Mouse (Mus musculus): Measurements from ENCODE around the gene Agr2. TPM values are rescaled to one million over a fixed set of nuclear protein-coding genes. Genes with fewer than 3 reads are reported as not detected.

The Agr2 gene
- polyA plus RNA-seq, 1 experiment from 2014 or later: 0.66 TPM

DNA sequence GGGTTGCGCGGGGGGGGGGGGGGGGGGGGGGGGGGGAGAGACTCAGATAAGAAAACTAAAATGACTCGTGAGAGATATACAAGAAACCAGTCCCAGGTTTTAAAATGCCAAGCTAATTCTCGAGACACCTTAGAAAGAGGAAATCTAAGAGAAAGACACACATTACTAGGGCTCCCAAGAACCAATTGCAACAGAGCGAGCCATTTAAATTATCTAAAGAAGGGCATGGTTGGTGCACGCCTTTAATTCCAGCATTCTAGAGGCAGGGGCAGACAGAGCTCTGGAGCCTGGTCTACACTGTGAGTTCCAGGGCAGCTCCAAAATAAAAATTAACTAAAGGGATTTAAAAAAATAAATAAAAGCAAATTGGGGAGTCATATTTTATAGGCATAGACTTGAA, 37.0 kb downstream of the Agr2 start:
- no peak overlapping the region for H3K4me3 ChIP-seq (ENCODE audit: low read depth, low read length)
- H3K4me1 ChIP-seq (ENCODE audit: control insufficient read depth, insufficient read depth, low read length): 0 out of 2 replicates have a peak, but pooled peaks cover 3% of the 10 kb centered on the region
- H3K27me3 ChIP-seq (ENCODE audit: control insufficient read depth, insufficient read depth, low read length): no peaks in the 10 kb centered on the region
- 58% methylated on average over 4 of the region's 6 CpGs for WGBS (ENCODE audit: insufficient replicate concordance)
- no peaks in the 10 kb centered on the region for H3K9me3 ChIP-seq (replicated peaks; ENCODE audit: control insufficient read depth, low read length)
- no peak for ATAC-seq (replicated peaks; ENCODE audit: insufficient number of reproducible peaks, low FRiP score, low TSS enrichment)
- H3K36me3 ChIP-seq (ENCODE audit: control insufficient read depth, insufficient read depth, low read length): no peaks in the 10 kb centered on the region
- H3K9ac ChIP-seq (ENCODE audit: low read depth, low read length): no peak overlapping the region
- H3K27ac ChIP-seq (ENCODE audit: low read depth, low read length): no peak overlapping the region
- H3K4me2 ChIP-seq: no peak overlapping the region

DNA sequence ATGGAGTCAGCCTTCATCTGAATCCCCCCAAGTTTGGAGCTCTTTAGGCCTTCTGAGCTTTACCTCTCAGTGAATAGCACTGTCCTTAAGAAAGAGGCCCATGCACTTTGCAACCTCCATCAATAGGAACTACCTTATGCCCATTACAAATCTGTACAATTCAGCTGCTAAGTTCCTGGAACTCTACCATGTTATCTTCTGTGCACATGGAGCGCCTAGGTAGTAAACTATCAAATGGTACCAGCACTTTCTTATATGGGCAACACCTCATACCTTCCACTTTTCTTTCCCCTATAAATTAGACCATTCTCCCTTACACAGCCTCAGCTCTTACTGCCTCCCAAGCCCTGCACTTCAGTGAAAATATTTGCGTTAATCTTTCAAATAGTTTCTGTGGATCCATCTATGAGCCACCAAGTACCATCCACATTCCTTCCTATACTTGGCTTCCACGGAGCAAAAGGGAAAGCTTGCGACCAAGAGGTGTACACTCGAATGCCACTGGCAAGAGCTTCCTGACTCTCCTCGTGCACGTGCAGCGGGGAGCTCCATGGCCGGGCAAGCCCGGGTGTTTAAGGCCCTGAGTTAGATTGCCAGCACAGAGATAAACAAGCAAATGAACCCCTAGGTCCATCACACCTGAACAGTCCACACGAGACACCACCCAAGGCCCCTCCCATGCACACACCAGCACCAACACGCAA, 38.1 kb downstream of the Agr2 start:
- no peaks in the 10 kb centered on the region for H3K9me3 ChIP-seq (replicated peaks; ENCODE audit: control insufficient read depth, low read length)
- H3K4me1 ChIP-seq (ENCODE audit: control insufficient read depth, insufficient read depth, low read length): 0 out of 2 replicates have a peak, but pooled peaks cover 3% of the 10 kb centered on the region
- ATAC-seq (replicated peaks; ENCODE audit: insufficient number of reproducible peaks, low FRiP score, low TSS enrichment): 0 out of 2 replicates have a peak, but pooled peaks have one; percentile 18
- no peak overlapping the region for H3K9ac ChIP-seq (ENCODE audit: low read depth, low read length)
- H3K36me3 ChIP-seq (ENCODE audit: control insufficient read depth, insufficient read depth, low read length): no peaks in the 10 kb centered on the region
- H3K4me2 ChIP-seq: no peak overlapping the region
- no peak overlapping the region for H3K27ac ChIP-seq (ENCODE audit: low read depth, low read length)
- no peak overlapping the region for H3K4me3 ChIP-seq (ENCODE audit: low read depth, low read length)
- 83% methylated on average over 12 of the region's 12 CpGs for WGBS (ENCODE audit: insufficient replicate concordance)
- H3K27me3 ChIP-seq (ENCODE audit: control insufficient read depth, insufficient read depth, low read length): no peaks in the 10 kb centered on the region

DNA sequence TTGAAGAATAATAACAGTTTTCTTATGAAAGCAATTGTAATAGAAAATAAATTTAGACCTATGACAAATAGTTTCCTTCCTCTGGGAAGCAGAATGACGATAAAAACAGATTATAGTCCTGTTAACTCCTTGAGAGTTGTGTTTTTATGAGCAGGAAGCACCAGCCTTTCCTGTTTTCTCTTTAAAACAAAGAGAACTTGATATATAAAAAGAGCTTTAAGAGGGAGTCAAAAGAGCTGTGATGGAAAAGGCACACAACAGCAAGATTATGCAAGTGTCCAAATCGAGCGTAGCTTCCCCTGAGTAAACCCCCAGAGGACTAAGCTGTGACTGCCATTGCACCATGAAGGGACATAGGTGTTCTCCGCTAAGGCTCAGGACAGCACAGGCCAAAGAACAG, 39.7 kb downstream of the Agr2 start:
- Histone ChIP-seq H3K9ac (ENCODE audit: low read depth, low read length) (no peak overlapping the region), H3K4me3 (ENCODE audit: low read depth, low read length) (no peak overlapping the region), H3K4me1 (ENCODE audit: control insufficient read depth, insufficient read depth, low read length) (0 out of 2 replicates have a peak, but pooled peaks cover 3% of the 10 kb centered on the region), H3K9me3 (replicated peaks; ENCODE audit: control insufficient read depth, low read length) (no peaks in the 10 kb centered on the region), H3K27me3 (ENCODE audit: control insufficient read depth, insufficient read depth, low read length) (no peaks in the 10 kb centered on the region), H3K27ac (ENCODE audit: low read depth, low read length) (peak overlapping the region; percentile 29; the same call in 1 of the 2 replicates), H3K4me2 (no peak overlapping the region), H3K36me3 (ENCODE audit: control insufficient read depth, insufficient read depth, low read length) (no peaks in the 10 kb centered on the region)
- no peak for ATAC-seq (replicated peaks; ENCODE audit: insufficient number of reproducible peaks, low FRiP score, low TSS enrichment)
- 60% methylated on average over 4 of the region's 4 CpGs for WGBS (ENCODE audit: insufficient replicate concordance)

DNA sequence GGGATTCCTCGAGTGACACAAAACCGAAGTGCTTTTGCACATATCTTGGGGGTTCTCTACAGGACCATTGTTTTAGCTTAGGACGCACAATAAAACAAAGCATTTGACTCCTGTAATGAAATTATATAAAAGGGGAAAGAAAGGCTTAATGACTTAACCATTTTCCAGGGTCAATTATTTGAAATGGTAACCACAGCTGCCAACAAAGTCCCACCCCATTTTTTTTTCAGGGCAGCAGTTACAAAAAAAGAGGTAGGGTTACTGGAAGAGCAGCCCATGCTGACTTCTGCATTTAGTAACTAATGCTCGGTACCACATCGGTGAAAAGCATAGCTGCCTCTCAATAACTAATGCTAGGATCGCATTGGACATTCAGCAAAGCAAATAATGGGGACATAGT, 42.8 kb downstream of the Agr2 start:
- Histone ChIP-seq H3K27ac (ENCODE audit: low read depth, low read length) (no peak overlapping the region), H3K4me2 (no peak overlapping the region), H3K27me3 (ENCODE audit: control insufficient read depth, insufficient read depth, low read length) (no peaks in the 10 kb centered on the region), H3K9ac (ENCODE audit: low read depth, low read length) (no peak overlapping the region), H3K4me3 (ENCODE audit: low read depth, low read length) (no peak overlapping the region), H3K36me3 (ENCODE audit: control insufficient read depth, insufficient read depth, low read length) (no peaks in the 10 kb centered on the region), H3K9me3 (replicated peaks; ENCODE audit: control insufficient read depth, low read length) (no peaks in the 10 kb centered on the region), H3K4me1 (ENCODE audit: control insufficient read depth, insufficient read depth, low read length) (peaks cover 1% of the 10 kb centered on the region; the same call in 1 of the 2 replicates)
- no peak for ATAC-seq (replicated peaks; ENCODE audit: insufficient number of reproducible peaks, low FRiP score, low TSS enrichment)
- WGBS (ENCODE audit: insufficient replicate concordance): 89% methylated on average over 6 of the region's 6 CpGs

DNA sequence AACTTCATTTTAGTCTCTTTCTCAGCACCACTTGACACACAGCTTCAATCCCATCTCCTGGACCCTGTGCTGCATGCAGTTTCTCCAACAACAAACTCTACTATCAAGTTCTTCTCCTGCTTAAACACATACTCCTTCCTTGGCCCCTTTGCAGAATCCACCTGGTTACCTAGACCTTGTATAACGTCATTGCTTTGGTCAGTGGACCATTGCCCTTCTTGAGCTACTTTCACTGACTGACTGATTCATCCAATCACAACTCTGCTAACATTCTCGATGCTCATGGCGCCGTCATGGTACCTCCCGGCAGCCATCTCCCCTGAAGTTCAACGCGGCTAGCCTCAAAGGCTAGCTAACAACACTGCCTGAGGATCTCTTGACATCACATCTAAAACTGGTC, 43.4 kb downstream of the Agr2 start:
- WGBS (ENCODE audit: insufficient replicate concordance): 92% methylated on average over 7 of the region's 7 CpGs

DNA sequence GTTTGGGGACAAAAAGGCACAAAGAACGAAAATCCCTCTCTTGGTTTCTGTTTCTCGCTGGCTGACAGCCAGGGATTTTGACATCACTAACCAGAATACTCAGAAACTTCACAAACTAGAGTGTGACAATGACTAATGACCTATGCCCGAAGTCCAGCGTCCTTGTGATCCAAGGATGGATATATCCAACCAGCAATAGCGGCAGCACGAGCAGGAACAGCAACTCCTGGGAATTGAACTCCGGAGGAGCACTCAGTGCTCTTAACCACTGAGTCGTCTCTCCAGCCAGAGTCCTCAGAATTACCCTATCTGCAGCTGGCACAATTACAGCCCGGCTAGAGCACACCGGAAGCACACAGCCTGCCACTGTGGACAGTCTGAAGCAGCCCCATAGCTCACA, 44.1 kb downstream of the Agr2 start:
- H3K4me1 ChIP-seq (ENCODE audit: control insufficient read depth, insufficient read depth, low read length): peaks cover 5% of the 10 kb centered on the region
- H3K4me3 ChIP-seq (ENCODE audit: low read depth, low read length): no peak overlapping the region
- H3K27ac ChIP-seq (ENCODE audit: low read depth, low read length): no peak overlapping the region
- H3K36me3 ChIP-seq (ENCODE audit: control insufficient read depth, insufficient read depth, low read length): no peaks in the 10 kb centered on the region
- H3K9me3 ChIP-seq (replicated peaks; ENCODE audit: control insufficient read depth, low read length): no peaks in the 10 kb centered on the region
- WGBS (ENCODE audit: insufficient replicate concordance): 77% methylated on average over 10 of the region's 10 CpGs
- no peak overlapping the region for H3K4me2 ChIP-seq
- no peak for ATAC-seq (replicated peaks; ENCODE audit: insufficient number of reproducible peaks, low FRiP score, low TSS enrichment)
- no peak overlapping the region for H3K9ac ChIP-seq (ENCODE audit: low read depth, low read length)
- no peaks in the 10 kb centered on the region for H3K27me3 ChIP-seq (ENCODE audit: control insufficient read depth, insufficient read depth, low read length)

More for the DNA sequence above, 43.4 kb downstream of the Agr2 start:
- H3K4me3 ChIP-seq (ENCODE audit: low read depth, low read length): no peak overlapping the region
- no peak overlapping the region for H3K9ac ChIP-seq (ENCODE audit: low read depth, low read length)
- H3K36me3 ChIP-seq (ENCODE audit: control insufficient read depth, insufficient read depth, low read length): no peaks in the 10 kb centered on the region
- no peak overlapping the region for H3K4me2 ChIP-seq
- H3K4me1 ChIP-seq (ENCODE audit: control insufficient read depth, insufficient read depth, low read length): peaks cover 5% of the 10 kb centered on the region
- no peaks in the 10 kb centered on the region for H3K9me3 ChIP-seq (replicated peaks; ENCODE audit: control insufficient read depth, low read length)
- ATAC-seq (replicated peaks; ENCODE audit: insufficient number of reproducible peaks, low FRiP score, low TSS enrichment): no peak
- no peaks in the 10 kb centered on the region for H3K27me3 ChIP-seq (ENCODE audit: control insufficient read depth, insufficient read depth, low read length)
- no peak overlapping the region for H3K27ac ChIP-seq (ENCODE audit: low read depth, low read length)

DNA sequence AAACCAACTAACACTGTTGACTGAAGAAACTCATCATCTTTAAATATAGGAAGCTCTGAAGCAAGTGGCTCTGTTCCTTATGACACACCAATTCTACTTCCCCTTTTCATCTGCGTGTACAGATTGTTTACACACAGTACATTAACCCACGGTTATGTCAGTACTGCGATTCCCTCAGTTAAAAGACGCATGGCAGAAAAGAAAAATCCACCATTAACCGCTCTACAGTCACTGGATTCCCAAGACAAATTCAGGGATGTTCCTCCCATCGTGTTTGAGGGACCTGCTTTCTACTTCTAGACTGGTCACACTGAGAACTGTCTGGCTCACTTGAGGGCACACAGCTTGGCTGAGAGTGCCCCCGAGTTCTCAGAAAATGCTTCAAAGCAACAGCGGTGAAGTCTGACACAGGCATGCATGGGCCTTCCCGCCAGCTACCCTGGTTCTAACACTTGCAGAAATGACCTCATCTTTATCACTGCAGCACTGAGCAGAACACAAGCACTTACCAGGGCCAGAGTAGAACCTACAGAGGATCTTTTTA, 46.9 kb downstream of the Agr2 start:
- H3K36me3 ChIP-seq (ENCODE audit: control insufficient read depth, insufficient read depth, low read length): no peaks in the 10 kb centered on the region
- H3K4me1 ChIP-seq (ENCODE audit: control insufficient read depth, insufficient read depth, low read length): peaks cover 5% of the 10 kb centered on the region
- H3K9me3 ChIP-seq (replicated peaks; ENCODE audit: control insufficient read depth, low read length): no peaks in the 10 kb centered on the region
- WGBS (ENCODE audit: insufficient replicate concordance): 53% methylated on average over 9 of the region's 9 CpGs
- H3K9ac ChIP-seq (ENCODE audit: low read depth, low read length): no peak overlapping the region
- no peaks in the 10 kb centered on the region for H3K27me3 ChIP-seq (ENCODE audit: control insufficient read depth, insufficient read depth, low read length)
- H3K4me3 ChIP-seq (ENCODE audit: low read depth, low read length): no peak overlapping the region
- ATAC-seq (replicated peaks; ENCODE audit: insufficient number of reproducible peaks, low FRiP score, low TSS enrichment): no peak
- no peak overlapping the region for H3K27ac ChIP-seq (ENCODE audit: low read depth, low read length)
- peak overlapping the region; percentile 0; the same call in 1 of the 2 replicates for H3K4me2 ChIP-seq

DNA sequence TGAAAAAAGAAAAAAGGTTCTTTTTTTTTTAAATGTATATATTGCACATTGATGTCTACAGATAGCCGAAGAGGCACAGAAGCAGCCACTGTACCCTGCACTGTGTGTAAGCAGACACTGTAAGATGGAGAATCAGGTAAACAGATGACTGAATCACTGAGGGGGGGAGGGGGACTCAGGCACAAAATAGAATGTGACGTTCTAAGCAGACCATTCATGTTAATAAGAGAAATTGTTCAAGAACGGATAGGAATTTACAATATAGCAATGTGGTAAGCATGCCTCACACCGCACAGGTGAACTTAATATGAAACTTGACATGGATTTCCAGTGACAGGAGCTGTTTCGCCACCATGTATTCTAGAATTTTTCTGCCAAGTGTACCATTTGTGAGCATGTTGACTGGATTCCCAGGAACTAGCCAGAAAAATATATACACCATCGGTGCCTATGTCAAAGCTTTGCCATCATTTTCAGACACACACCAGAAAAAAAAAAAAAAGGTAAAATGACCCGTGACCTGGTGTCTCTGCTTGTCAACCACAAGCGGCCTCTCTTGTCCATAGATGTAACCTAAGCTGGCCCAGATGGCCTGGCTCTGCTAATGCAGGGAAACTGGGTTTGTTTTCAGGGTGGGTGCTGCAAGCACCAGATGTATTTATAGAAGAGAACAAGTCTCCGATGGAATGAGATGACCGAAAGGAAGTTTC, 48.0 kb downstream of the Agr2 start:
- no peaks in the 10 kb centered on the region for H3K36me3 ChIP-seq (ENCODE audit: control insufficient read depth, insufficient read depth, low read length)
- H3K4me1 ChIP-seq (ENCODE audit: control insufficient read depth, insufficient read depth, low read length): peaks cover 5% of the 10 kb centered on the region
- peak overlapping the region; percentile 92 for H3K4me3 ChIP-seq (ENCODE audit: low read depth, low read length)
- no peak for ATAC-seq (replicated peaks; ENCODE audit: insufficient number of reproducible peaks, low FRiP score, low TSS enrichment)
- H3K27me3 ChIP-seq (ENCODE audit: control insufficient read depth, insufficient read depth, low read length): no peaks in the 10 kb centered on the region
- no peaks in the 10 kb centered on the region for H3K9me3 ChIP-seq (replicated peaks; ENCODE audit: control insufficient read depth, low read length)
- H3K4me2 ChIP-seq: peak overlapping the region; percentile 92
- H3K27ac ChIP-seq (ENCODE audit: low read depth, low read length): no peak overlapping the region
- 65% methylated on average over 10 of the region's 10 CpGs for WGBS (ENCODE audit: insufficient replicate concordance)
- no peak overlapping the region for H3K9ac ChIP-seq (ENCODE audit: low read depth, low read length)
